Mouse (Mus musculus) lung, postnatal 25 days (tissue): ENCODE results near the gene Glp2r.

Experiments
- DNase-seq: peaks from one replicate; pipeline ENCODE4 v3.0.0; 2022; ENCODE audit warnings: low spot score

The Glp2r gene

DNA sequence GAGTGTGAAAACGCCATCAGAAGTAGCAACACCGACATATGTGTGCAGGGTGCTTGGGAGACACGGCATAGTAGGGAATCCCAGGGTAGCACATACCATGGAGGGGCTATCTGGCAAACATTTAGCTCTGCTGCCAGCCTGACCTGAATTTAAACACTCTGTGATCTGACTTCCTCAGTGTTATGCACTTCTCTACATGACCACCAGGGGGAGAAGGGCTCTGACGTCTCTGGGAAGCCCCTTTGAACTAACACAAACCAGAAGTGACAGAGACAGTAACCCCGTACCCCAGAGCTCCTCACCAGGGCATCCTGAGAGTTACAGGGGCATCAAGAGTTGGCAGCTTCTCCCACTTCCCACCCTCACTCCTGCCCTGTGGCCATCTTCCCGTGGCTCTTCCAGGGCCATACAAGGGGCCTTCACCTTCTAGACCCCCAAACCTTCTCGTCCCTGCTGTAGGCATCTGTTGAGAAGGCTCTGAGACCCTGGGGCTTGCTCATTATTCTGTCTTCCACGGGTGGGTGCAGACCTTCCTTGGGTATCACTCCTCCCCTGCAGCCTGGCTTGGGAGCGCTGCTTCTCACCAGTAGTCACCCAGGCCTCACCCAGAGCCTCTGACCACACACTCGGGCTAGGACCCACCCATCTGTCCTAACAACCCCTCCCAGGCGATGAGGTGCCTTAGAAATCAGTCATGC is 113.1 kb downstream of the Glp2r start:
- peak; percentile 38 for DNase-seq

DNA sequence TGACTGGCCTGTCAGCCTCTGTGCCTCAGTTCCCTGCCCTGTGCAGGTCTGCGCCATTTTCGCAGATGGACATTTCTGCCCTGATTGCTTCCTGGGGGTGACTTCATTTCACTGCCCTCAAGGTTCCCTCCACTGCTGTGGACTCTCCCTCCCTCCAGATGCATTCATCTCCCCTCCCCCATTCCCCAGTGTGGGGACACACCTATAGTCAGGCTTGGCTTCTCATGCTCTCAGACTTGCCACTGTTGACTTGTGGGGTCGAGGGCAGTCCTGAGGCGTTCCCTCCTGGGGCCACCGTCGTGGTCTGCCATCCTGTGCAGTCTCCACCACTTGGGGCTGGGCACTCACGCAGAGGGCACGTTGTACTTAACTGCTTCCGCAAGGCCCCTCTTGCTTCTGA is 114.1 kb downstream of the Glp2r start:
- DNase-seq: no peak

DNA sequence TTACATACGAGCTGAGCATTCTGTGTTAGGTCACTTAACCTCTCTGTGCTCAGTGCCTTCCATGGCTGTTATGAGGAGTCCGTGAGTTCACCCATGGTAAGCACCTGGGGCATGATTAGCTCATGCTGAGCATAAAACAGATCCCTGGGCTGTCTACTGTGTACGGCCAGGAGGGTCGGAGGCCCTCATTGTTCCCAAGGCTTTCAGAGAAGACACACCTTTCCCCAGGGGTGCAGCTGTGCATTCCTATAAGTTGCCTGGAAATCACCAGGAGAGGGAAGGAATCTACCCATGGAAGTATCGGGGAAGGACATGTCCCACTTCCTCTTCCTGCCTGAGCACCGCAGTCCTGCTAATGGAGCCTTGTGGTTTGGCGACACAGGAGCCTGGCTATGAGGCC is 114.6 kb downstream of the Glp2r start:
- no peak for DNase-seq

DNA sequence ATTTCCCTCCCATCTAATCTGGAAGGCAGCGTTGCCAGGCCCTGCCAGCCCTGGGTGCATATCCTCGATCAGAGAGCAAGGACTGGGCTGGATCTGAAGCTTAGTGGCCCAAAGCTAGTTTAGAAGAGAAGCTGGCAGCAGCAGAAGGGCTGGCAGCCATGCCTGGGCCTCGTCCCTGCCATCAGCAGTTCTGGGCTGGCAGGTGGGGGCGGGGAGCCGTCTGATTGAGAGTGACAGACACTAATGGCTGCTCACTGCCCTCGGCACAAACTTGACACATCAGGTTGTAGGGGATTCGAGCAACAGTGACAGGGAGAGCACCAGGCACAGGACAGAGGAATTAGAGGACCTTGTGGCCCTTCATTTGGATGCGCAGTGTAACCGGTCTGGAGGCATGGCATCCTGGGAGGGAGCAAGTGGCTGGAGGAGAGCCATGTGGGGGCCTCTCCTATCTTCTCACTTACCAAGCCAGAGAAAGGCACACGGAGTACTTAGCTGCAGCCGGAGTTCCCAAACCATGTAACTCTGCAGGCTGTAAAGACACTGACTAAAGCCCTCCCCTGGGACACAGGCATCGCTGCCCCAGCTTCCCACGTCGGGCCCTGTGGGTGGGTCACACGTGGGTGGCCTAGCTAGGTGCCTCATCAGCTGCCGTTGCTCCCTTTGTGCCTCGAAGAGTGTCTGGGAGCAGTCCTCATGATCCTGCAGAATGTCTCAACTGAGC is 115.6 kb downstream of the Glp2r start:
- no peak for DNase-seq

DNA sequence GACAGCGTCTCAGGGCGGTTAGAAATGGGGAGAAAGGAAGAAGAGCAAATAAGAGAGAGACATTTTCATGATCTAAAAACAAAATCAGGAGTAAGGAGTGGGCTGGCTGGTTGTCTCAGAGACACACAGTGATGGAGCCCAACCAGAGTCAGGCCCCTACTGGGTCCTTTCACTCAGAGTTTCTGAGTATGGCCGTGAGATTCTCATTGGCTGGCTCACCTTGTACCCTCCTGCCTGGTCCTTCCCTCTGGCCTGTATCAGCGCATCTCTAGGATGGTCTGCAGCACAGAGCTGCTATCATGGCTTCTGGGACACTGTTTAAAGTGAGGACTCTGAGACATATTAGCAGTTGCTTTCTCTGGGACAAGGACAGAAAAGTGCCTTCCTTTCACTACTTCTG is 116.4 kb downstream of the Glp2r start:
- DNase-seq: no peak

DNA sequence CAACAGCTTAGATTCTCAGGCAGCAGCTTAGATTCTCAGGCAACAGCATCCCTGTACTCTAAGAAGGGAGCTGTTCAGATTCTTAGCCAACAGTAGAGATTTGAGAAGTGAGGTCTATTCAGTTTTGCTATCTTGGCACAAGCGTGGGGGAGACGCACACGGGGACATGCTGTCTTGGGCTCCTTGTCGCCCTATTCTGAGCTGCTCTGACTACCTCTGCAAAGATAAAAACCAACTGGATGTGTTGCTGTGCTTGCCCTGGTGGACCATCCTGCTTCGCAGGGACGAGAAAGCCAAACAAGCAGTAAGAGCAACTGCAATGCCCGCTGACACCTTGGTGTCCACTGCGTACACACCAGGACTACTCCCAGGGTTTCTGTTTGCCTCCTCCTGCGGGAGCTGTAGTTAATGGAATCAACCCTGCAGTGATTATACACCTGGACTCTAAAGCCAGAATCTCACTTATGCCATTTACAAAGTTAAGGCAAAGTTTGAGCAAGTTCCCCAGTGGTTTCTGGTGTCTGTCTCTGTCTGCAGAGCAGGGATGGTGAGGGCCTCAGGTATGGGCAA is 117.3 kb downstream of the Glp2r start:
- DNase-seq: no peak

DNA sequence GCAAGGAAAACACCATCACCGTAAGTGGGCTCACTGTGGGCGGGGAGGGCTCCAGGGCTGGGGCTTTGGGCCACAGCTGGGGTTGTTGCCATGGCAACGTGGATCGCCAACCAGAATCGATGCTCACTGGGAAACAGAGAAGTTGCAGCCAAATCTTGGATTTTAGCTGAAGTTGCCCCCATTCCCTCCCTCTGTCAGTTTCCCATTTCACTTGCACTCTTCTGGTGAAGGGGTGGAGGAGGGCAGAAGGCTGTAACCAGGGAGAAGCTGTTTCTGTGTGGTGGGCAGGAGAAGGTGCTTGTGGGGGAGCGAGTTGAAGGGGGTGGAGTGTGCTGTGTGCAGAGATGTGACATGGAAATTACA is 118.1 kb downstream of the Glp2r start:
- no peak for DNase-seq

DNA sequence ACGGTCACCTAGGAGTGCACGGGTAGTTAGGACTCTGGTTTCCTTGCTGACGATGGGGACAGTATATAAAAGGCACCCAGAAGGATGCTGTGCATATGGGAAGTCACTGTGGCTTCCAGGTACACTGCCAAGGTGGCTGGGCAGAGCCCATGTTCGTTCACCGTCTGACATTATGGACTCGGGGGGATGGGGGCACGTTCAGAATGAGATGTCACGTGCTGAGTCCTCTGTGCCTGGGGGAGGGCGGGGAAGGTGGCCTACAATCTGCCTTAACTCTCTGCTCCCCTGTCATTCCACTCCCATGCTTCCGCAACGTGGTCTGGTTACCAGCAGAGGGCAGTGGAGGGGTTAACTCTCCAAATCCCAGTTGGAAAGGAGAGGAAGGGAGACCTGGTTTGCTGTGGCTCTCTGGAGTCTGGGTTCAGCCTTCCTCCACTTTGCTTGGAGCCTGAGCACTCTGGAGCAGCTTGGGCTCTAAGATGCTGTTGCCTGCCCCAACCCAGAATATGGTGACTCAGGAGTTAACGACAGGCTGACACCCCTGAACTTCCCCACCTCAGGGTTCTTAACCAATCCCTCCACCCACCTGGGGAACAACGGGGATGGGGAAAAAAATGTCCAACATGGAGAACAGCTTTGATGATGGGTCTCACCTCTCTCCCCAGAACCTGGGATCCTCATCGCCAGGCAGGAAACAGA is 118.6 kb downstream of the Glp2r start:
- DNase-seq: no peak

DNA sequence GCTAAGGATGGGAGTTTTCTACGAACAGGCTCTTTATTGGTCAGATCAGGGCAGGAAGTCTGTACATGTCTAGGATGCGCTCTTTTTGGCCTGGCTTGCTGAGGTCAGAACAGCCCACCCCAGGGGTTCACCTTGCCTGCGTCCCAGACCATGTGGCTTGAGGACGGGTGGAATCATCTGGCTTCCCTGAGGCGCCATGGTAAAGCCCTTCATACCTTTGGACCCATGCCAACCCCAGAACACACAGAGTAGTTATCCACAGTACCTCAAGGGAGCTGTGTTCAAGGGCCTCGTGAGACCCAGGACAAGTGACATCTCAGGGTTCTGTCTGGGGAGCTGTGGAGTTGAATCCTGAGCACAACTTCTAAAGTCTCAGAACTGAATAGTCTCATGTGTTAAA is 119.2 kb downstream of the Glp2r start:
- no peak for DNase-seq

DNA sequence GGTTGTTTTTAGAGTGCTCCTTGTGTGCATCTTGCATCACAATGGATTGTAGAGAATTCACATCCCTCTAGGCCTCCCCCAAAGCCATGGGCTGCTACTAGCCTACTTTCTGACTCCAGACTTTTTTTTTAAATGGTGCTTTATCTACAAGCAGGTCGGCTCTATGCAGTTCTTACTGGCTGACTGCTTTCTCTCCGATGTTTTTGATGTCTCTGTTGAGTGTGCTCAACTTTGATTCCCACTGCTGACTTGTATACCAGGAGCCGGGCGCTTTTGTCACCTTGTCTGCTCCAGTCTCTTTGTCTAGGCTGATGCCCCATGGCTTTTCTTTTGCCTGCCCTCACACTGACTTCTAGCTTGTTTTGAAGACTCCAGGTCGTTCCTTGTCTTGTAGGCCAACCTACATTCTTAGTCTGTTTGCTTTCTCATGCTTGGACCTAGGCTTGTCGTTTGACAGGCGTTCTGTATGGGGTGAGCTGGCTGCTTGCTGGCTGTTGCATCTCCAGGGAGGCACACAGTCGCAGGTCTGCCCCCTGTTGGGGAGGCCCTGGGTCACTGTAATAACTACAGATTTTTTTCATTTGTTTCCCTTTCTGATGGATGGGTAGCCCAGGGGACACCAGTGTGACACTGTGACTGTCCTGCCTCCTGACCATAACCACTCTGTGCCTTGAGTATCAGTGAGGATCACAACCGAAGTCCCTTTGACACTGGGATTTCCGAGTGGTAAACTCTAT is 120.8 kb downstream of the Glp2r start:
- DNase-seq: no peak

DNA sequence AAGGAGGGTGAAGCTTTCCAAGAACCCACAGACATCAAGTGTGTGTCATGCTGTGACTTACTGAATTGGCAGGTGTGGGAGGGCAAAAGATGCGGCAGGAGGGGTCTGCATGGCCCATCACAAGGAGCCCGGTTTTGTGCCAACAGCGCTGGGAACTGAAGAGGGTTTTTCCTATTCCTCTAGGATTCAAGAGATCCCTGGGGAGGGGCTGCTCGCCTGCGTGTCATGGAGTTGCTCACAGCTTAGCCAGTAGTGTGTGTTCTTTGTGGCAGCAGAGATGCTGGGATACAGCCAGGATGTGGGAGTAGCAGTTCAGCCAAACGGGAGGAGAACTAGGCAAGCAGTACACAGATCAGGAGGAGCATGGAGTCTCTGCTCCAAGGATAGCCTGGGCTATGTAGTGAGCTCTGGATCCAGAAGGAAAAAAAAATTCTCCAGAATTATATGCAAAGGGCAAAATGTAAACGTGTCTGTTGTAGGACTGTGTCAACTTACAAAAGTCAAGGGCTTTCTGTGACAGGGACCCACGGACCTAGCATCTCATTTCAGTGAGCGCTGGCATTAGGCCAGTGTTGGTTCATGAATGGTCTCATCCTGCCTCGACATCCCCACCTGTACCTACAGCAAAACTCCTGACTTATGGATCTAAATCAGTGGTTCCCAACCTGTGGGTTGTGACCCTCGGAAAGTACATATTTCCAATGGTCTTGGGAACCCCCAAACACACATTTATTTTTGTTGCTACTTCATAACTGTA is 122.1 kb downstream of the Glp2r start:
- DNase-seq: no peak

DNA sequence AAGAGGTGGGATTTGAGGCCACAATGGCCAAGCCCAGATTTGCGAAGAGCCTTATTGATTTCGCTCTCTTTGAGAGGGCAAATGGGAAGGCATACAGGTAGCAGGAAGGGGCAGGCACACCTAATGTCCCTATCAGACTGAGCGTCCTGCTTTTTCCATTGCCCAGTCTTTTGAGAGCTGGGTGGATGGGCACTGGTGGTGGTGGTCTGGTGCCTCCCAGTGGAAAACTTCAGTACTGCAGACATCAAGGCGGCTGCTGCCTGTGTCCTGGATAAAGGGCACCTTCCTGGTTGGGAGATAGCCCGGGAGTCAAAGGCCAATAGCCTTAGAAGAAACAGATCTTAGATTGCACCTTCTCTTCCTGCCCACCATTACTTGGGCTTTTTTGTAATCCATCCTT is 123.2 kb downstream of the Glp2r start:
- DNase-seq: peak; percentile 79

DNA sequence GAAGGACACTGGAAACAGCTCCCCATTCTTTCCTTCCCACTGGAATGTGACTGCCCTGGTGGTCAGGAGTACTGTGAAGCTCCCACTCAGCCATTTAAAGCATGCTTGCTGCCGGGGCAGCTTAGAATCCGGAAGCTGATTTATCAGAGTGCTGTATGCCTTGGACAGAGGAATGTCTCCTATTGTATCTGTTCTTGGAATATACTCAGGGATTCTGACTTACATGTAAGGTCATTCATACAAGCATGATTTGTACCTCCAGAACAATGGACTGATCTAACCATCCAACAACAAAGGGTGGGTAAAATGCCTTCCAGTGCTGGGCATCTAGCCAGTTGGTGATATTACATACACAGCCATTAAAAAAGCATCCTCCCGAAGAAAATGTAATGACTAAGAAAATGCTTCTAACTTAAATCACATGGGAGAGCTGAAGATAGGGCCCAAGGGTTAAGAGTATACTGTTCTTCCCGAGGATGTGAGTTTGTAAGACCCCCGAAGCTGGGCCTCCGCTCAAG is 126.3 kb downstream of the Glp2r start:
- DNase-seq: no peak

DNA sequence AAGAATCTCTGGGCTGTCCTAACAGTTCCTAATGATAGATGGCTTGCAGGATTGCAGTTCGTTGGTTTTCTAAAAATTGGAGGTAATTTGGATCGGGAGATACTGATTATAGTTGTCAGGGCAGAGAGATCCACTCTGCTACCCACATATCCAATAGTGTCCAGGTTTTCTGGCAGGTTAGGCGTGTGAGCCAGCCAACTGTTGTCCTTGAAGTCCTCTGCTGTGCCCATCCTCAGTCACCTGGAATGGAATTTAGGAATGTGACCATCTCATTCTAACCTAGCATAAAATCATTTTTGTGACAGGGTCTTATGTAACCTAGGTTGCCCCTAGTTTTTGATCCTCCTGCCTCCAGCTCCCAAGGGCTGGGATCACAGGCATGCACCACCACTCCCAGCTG is 127.5 kb downstream of the Glp2r start:
- no peak for DNase-seq

DNA sequence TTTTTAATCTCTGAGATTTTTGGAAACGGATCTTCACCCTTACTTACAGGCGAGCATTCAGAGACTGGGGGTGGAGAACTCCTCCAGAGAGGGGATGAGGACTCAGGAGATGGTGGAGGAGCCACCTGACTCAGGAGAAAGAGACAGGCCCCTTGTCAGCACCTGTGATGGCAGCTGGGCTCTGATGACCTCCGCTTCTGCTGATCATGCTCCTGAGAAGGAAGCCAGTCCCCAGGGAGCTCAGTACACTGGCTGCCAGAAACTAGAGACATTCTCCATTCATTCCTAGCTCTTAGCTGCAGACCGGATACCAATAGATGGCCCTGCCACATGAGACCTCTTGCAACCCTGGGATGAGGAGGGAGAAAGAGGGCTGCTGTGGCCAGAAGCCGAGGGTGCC is 128.1 kb downstream of the Glp2r start:
- DNase-seq: no peak

DNA sequence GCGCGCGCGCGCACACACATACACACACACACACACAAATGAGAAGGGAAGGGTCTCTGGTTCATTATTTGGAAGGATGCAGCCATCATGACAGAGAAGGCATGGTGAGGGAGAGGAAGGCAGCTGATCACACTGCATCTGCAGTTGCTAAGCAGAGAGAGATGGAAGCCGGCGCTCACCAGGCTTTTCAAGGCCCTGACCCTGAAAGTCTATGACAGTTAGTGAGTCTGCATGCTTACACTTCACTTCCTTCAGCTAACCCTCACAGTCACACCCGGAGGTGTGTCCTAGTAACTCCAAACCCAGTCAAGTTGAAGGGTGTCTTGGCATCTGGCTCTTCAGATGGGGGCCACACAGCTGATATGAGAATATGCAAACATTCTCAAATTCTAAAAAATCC is 128.5 kb downstream of the Glp2r start:
- DNase-seq: no peak

DNA sequence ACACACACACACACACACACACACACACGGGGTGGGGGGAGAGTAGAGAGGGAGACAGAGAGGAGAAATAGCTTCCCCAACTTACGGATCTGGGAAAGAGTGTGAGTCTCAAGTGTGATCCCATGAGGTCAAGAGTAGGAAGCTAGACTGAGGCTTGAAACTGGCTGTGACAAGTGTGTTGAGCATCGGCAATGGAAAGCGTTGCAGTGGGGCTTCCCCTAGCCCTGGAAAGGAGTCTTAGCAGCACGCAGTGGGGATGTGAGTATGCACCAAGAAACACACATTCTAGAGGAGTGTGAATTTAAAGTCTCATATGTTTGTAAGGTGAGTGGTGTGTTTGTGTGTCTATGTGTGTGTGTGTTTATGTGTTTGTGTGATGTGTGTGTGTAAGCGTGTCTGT is 130.7 kb downstream of the Glp2r start:
- no peak for DNase-seq

DNA sequence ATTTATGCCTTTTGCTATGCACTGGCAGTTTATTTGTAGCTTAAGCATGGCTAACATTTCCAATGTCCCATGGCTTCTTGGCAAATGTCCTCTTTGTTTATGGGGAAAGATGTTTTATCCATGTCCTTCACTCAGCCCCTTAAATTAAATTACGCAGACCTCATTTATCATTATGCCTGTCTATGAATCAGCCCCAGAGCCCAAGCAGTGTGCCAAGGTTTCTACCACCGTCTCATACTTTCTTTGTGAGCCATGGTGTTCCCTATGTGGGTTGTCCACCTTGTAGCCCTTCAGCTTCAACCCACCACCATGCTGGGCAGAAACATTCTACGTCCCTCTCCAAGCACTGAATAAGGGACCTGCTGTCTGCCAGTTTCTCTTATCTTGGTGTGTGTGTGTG is 132.6 kb downstream of the Glp2r start:
- DNase-seq: no peak

DNA sequence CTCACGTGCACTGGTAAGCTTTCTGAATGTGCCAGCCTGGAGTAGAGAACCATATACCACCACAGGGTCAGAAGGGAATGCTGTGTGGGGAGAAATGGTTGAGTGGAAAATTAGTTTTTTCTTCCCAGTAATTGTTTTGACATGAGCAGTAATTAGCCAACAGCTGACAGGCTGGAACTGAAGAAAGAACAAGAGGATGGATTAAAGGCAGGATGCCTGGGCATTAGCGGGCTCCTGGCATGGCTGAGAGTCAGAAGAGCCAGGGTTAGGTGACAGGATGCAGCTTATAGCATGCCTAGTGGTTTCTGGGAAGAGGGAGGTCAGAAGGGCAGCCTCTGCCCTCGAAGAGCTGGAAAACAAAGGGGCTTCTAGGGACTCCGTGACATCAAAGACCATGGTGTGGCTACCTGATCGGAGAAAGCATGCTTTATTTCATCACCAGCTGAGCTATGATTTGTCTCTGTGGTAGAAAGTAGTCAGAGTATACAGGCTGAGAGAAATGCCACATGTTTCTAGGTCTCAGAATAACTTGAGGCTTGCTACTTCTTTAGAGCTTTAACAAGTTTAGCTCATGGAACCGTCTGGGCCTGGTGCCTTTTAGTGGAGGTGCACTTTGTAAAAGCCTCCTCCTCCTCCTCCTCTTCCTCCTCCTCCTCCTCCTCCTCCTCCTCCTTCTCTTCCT is 133.9 kb downstream of the Glp2r start:
- DNase-seq: no peak

DNA sequence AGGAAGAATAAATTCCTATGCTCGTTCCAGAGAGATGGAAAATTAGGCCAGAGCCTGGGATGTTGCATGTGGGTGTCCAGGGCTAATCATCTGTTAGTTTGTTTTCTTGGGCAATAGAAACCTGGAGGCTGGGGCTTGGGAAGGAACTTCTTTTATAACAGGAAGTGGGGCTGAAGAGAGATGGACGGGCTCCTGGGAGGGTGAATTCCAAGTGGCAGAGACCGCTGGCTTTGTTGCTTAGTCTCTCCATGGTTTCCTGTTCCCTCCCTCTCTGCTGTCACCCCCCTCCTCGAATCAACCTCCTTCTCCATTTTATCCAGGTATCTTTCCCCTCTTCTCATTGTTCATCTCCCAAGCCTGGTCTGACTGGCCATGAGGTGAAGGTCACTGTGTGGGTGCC is 134.8 kb downstream of the Glp2r start:
- no peak for DNase-seq
